ENCODE assay signal across 8 mouse cellular contexts in the genomic region with DNA sequence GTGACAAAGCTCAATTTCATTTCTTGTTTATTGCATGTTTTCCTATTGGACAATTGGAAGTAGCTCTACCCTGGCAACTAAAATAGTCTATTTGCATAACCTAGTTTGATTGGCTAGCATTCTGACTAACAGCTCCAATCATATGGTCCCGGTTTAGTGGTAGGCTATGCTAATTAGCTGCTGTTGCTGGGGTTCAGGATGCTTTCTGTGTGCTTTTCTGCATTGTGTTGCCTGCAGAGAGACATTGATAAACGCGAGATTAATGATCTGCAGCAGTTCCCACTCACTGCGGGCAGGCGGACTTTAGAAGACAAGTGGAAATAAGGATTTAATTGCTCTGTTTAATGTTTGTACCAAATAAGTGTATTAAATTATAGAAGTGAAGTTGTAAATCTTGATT.
DNase-seq lines count a peak whose midpoint lies in the region; ATAC-seq and TF ChIP-seq lines count a peak whose summit lies in the region.

No protein-coding gene starts in this region.

- H3K9me3 ChIP-seq in heart, embryonic 14.5 days (ENCODE audit: control insufficient read depth, low read length): no peaks in the 10 kb centered on the region
- no peaks in the 10 kb centered on the region for H3K9me3 ChIP-seq in kidney, postnatal 0 days (replicated peaks; ENCODE audit: low read length)
- no peaks in the 10 kb centered on the region for H3K9me3 ChIP-seq in lung, embryonic 15.5 days

- H3K9ac ChIP-seq in heart, embryonic 14.5 days (ENCODE audit: low read length): no peak overlapping the region
- H3K9ac ChIP-seq in kidney, postnatal 0 days (ENCODE audit: low read depth, low read length): no peak overlapping the region
- H3K9ac ChIP-seq in lung, embryonic 15.5 days: no peak overlapping the region

- no peak for TF ChIP-seq CTCF in kidney, postnatal 0 days (IDR thresholded peaks at IDR 0.05; ENCODE audit: low read depth)

- peaks cover 5 to 36% of the 10 kb centered on the region in 2 experiments for H3K4me1 ChIP-seq in heart, embryonic 14.5 days (ENCODE audit: control insufficient read depth in 2 of 2, insufficient read depth in 2 of 2, low read length in 2 of 2)
- H3K4me1 ChIP-seq in kidney, postnatal 0 days (replicated peaks; ENCODE audit: insufficient read depth, low read length): peaks cover 5% of the 10 kb centered on the region; the same call in 1 of the 2 replicates
- peaks cover 21% of the 10 kb centered on the region for H3K4me1 ChIP-seq in lung, embryonic 15.5 days

- H3K4me3 ChIP-seq in heart, embryonic 14.5 days (ENCODE audit: control insufficient read depth in 1 of 2, insufficient read depth in 1 of 2, low read depth in 1 of 2, low read length in 2 of 2): no peak overlapping the region
- H3K4me3 ChIP-seq in kidney, postnatal 0 days (replicated peaks; ENCODE audit: low read depth, low read length): no peak overlapping the region
- no peak overlapping the region for H3K4me3 ChIP-seq in lung, embryonic 15.5 days

- ATAC-seq in heart, embryonic 14.5 days (ENCODE audit: insufficient number of reproducible peaks, insufficient read depth, low FRiP score, low read depth): peak; percentile 81; the same call in 1 of the 2 replicates
- ATAC-seq in kidney, postnatal 0 days (replicated peaks; ENCODE audit: low FRiP score, low read depth): peak; percentile 96
- ATAC-seq in lung, embryonic 15.5 days (ENCODE audit: borderline replicate concordance, extremely low read depth, low FRiP score, low TSS enrichment): peak; percentile 87; the same call in 1 of the 2 replicates

- WGBS in heart, embryonic 14.5 days: 26% methylated on average over 5 of the region's 5 CpGs
- WGBS in kidney, postnatal 0 days: 2% methylated on average over 5 of the region's 5 CpGs
- WGBS in lung, embryonic 15.5 days: 23% methylated on average over 5 of the region's 5 CpGs

- DNase-seq in A20 (ENCODE audit: low read depth, low spot score): peak; percentile 62
- DNase-seq in Muller cell, postnatal 12 days (ENCODE audit: inconsistent ontology term): peak; percentile 91
- DNase-seq in embryo, embryonic 10 days (ENCODE audit: low spot score): peak; percentile 86
- peak; percentile 98 for DNase-seq in kidney, postnatal 0 days (ENCODE audit: low spot score)
- peak; percentile 71 for DNase-seq in retina, embryonic 14.5 days (ENCODE audit: low spot score)
- DNase-seq in gastrocnemius, adult 8-10 months (ENCODE audit: low spot score in 2 of 2): no peak

- H3K4me2 ChIP-seq in heart, embryonic 14.5 days (ENCODE audit: low read length): 0 out of 2 replicates have a peak overlapping the region, but pooled peaks have one; percentile 6
- H3K4me2 ChIP-seq in kidney, postnatal 0 days (ENCODE audit: low read length): no peak overlapping the region
- H3K4me2 ChIP-seq in lung, embryonic 15.5 days: no peak overlapping the region

- no peaks in the 10 kb centered on the region for H3K36me3 ChIP-seq in heart, embryonic 14.5 days (ENCODE audit: control insufficient read depth, insufficient read depth, low read length)
- no peaks in the 10 kb centered on the region for H3K36me3 ChIP-seq in kidney, postnatal 0 days (ENCODE audit: insufficient read depth, low read length)
- H3K36me3 ChIP-seq in lung, embryonic 15.5 days: no peaks in the 10 kb centered on the region

- H3K27me3 ChIP-seq in heart, embryonic 14.5 days (ENCODE audit: control insufficient read depth, insufficient read depth, low read length): no peaks in the 10 kb centered on the region
- no peaks in the 10 kb centered on the region for H3K27me3 ChIP-seq in kidney, postnatal 0 days (ENCODE audit: insufficient read depth, low read length)
- no peaks in the 10 kb centered on the region for H3K27me3 ChIP-seq in lung, embryonic 15.5 days

- no peak overlapping the region for H3K27ac ChIP-seq in heart, embryonic 14.5 days (replicated peaks in 1 of 2; ENCODE audit: control insufficient read depth in 1 of 2, insufficient read depth in 1 of 2, low read depth in 2 of 2, low read length in 2 of 2)
- no peak overlapping the region for H3K27ac ChIP-seq in kidney, postnatal 0 days
- H3K27ac ChIP-seq in lung, embryonic 15.5 days: no peak overlapping the region

Comparison
In these comparisons a context has a peak if more than half of its experiments do, and no peak if none do; other contexts are left out.
1. DNase-seq: peak in A20 (single experiment), Muller cell, postnatal 12 days (single experiment), embryo, embryonic 10 days (single experiment), kidney, postnatal 0 days (single experiment) and retina, embryonic 14.5 days (single experiment); none in gastrocnemius, adult 8-10 months (0 of 2).
2. Peak in every context shown above with its lines, with median percentiles within 50 percentile points of each other: ATAC-seq.